Mouse (Mus musculus): ENCODE results near the gene Cym.

Gene Cym

DNA sequence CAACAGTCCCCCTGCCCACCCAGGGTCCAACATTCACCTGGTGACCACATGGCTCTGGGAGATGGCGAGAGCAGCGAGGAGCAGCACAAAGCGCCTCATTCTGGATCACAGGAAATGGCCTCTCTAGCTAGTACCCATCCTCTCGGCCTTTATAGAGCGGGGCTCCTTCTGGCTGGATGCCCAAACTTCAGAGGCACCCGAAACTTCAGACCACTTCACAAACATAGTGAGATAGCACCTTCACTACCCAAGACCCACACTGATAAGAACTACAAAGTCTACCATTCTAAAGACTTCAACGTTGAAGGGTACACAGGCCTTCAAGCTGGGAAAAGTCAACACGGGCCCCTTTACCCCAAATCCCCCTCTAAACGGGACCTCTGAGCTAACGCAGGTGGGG, at the start of gene Cym:
Cym (minus strand) TSS at position 125 of the 400 bp plus-strand sequence.
- DNase-seq (ENCODE audit: low spot score in 2 of 2), result no peak

DNA sequence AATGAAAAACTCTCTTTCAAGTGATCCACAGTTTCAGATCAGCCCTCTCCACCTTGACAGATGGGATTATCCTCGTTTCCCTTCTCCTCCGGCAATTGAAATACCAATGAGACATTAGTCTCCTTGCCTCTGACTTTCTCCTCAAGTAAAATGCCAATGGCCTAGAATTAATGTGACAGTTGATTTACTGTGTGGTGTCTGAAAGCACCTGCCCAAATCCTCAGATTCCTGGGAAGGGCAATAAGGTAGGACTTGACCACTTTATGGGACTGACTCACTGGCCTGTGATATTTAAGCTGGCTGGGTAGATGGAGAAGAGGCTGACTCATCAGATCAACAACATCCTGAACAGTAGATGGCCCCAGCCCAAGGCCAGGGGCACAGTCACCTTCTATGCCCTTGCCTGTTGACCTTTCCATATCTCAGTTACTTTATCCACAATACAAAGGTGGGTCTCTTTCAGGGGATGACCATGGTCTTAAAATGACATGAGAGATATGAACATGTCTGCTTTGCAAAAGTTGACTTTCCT, 45.3 kb upstream of the Cym start:
- DNase-seq (ENCODE audit: low spot score in 2 of 2), result no peak

DNA sequence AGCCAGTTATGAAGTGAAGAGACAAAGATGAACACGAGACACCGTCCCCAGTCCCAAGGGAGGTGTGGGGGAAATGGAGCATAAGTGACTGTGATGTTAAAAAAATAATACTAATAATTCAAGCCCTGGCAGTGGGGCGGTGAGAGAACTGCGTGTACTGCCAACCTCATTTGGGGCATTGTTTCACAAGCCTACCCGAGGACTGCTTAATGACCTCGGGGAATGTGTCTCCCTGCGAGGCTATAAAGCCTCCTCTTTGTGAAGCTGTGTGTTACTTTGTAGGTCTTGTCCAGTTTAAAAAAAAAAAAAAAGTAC, 40.3 kb upstream of the Cym start:
- DNase-seq (ENCODE audit: low spot score in 2 of 2), result no peak

DNA sequence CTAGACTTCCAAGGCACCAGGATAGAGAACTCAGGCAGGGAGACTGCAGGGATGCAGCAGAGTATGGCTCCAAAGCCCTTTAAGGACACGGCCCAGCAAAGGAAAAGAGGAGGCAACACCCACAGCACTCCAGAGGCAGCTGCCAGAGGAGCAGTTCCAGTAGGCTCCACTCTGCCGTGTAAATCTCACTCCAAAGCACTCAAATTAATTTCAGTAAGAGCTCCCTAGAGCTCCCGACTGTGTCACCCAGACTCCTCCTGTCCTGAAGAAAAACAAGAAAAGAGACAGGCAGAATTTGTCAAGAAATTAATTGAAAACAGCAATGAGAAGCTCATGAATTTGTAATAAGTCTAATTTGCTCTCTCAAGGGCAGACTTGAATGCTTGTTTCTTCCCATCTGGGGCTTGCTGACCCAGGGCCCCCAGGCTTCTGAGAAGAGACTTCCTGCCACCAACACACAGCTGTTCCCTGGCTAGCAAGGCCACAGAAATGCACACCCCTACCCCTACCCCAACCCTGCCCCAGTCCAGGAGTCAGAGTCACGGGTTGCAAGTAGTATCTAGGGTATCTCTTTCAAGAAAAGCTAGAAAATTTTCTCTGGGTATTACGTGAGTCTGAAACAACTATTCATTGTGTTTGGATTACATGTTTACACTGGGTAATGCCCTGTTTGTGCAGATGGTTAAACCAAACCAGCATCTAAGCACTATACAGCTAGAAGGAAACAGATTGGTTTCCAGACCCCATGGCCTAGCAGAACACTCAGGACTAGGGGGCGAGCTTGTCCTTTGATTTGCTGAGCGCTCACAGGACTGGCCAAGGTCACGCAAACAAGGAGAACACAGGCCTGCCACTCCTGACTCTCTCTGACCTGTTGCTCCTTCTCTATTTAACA, 39.7 kb upstream of the Cym start:
- DNase-seq (ENCODE audit: low spot score in 2 of 2), result peak in 1 of 2 experiments; percentile 37

DNA sequence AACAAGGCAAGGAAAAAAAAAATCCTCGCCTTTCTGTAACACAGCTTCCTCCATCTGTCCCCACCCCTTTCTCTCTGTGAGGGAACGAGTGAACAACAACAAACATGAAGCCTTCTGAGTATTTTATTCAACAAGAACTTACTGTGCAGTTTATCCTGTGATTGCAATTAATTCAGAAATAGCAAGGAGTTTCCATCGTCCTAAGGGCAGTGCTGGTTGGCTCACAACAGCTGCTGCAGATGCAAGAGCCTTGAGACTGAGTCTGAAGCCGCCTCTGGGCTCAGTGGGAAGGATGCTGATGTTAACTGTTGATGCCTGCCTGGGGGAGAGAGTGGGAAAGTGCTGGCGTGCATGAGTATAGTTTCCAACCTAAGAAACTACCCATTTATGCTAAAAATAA, 36.4 kb upstream of the Cym start:
- peak in 1 of 2 experiments; percentile 15 for DNase-seq (ENCODE audit: low spot score in 2 of 2)

DNA sequence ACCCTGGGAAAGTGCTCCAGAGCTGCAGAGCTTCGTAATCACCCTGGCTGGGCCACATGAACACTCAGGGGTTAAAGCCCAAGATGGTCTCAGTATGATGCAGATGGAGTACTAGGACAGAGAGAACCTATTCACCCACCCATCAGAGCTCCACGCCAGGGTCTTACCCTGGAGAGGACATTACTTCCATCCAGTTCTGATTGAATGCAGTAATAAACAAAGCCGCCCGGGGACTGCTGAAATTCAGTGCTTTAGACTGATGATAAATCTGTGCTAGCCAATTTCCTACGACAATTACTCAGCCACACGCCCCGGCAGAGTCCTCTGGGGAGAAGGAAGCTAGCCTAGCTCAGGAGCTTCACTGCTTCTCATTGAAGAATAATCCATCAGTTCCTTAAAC, 35.2 kb upstream of the Cym start:
- DNase-seq (ENCODE audit: low spot score in 2 of 2), result no peak

DNA sequence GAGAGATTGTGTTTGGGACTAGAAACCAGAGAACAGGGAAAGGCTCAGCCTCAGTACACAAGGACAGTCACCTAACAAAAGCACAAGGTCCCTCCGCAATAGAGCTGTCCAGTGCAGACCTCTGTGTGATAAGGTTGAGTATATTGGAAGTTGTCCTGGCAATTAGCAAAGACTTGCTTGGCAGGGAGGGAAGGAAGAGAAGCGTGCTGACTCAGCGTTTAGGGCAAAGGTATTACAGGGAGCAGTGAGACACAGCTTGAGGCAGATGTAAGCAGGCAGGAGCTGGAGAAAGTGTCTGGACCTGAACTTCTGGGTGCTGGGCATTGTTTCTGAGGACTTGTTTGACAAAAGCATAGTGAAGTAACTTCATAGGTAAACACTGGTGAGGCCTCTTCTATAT, 34.5 kb upstream of the Cym start:
- DNase-seq (ENCODE audit: low spot score in 2 of 2), result no peak

DNA sequence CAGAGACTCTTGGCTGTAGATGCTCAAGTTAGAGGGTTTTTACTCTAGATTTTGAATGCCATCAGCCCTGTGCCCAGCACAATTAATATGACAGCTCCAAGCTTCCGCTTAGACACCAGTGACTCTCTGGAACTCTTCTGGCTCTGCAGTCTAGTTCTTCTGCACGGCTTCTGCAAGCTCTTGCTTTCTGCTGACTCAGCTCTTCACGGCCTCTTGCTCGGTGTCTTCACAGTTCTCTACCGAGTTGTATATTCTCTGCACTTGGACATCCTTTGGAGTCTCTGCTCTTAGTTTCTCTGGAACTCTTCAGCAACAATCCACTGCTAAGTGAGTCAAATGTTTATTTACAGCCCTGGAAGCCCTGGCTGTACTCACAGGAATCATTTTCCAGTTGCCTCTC, 32.4 kb upstream of the Cym start:
- no peak for DNase-seq (ENCODE audit: low spot score in 2 of 2)

DNA sequence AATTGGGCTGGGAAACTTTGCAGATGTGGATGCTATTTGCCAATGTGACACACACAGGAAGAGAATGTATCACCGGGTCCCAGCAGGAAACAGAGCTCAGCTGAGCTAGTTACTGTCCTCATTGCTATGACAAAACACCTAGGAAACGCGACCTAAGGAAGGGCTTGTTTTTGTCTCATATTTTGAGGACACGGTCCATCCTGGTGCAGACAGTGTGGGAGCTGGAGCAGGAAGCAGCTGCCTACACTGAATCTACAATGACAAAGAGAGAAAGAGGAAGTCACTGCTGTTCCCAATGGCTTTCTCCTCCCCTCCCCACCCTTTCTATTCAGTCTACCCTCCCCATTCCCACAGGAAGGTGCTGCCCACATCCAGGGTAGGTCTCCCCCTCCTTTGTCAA, 30.5 kb upstream of the Cym start:
- DNase-seq (ENCODE audit: low spot score in 2 of 2), result no peak

DNA sequence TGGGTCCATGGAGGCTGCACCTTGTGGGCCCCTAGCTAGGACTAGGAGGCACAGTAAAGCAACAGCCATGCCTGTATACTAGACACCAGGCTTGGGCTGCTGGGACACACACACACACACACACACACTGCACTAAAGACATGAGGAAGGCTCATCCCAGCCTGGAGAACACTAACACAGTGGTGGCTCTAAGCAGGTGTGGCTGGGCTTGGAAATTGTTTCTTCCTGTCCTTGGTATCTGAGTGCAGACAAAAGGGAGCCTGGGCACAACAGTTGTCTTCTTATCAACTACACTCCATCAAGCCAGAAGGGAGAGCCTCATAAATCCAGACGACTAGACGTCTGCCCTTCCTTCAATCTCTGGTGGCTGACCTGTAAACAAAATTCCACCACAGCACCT, 28.8 kb upstream of the Cym start:
- DNase-seq (ENCODE audit: low spot score in 2 of 2), result no peak

DNA sequence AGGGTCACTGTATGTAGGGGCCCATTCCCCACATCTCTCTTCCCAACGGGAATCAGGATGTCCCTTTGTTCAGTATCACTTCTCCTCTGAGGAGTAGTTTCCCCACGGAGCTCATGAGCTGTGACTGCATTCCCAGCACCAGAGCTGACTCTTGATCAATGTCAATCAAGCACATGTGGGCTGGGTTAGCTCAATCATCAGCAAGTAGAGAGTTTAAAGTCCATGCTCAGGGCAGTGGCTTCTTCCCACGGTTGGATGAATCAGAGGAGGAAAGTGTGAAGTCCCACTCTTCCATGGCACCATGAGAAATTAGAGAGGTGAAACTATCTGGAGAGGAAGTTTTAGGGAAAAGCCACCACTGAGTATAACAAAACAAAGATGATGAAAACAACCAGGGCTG, 27.5 kb upstream of the Cym start:
- DNase-seq (ENCODE audit: low spot score in 2 of 2), result no peak

DNA sequence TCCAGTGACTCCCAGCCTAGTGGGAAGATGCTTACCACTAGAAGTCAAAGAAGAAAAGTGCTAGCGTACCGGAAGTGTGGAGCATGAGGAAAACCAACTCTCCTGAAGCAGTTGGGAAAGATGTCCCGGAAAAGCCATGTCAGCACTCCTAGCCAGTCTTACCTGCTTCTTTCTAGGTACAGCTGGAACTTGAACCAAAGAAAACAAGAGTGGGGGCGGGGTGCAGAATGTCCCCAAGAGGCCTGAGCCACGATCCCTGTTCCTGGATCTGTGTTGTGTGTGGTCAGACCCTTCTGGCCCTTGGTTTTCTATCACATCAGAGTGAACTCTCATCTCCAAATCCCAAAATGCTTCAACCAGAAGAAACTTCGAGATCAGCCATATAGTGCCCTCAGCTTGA, 25.3 kb upstream of the Cym start:
- no peak for DNase-seq (ENCODE audit: low spot score in 2 of 2)

DNA sequence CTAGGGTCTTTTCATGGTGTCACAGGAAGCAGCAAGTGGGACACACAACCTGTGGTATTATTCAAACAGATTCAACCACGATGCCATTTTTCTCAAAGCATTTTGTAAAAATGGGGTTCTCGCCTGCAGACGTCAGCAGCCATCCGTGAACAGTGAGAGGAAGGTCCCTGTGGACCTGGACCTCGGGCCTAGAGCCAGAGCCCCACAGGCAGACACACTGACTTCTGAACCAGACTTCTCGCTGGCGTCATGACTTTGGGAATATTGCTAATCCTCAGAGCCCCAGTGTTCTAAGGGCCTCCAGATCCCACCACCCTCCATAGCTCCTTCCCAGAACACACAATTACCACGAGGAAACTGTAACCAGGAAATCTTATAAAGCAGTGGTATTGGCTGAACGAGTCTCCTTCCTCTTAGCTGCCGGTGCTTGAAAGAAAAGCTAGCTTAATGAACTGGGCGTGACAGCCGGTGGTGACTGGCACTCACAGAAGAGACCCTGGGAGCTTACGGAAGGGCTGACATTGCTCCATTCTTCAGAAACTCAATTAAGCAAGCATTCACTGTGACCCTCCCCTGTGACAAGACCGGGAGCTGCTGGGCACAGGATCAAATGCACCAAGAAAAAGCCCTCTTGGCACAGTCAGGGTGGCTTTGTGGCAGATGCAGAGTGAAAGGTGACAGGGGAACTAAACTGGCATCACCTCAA, 20.0 kb upstream of the Cym start:
- no peak for DNase-seq (ENCODE audit: low spot score in 2 of 2)

DNA sequence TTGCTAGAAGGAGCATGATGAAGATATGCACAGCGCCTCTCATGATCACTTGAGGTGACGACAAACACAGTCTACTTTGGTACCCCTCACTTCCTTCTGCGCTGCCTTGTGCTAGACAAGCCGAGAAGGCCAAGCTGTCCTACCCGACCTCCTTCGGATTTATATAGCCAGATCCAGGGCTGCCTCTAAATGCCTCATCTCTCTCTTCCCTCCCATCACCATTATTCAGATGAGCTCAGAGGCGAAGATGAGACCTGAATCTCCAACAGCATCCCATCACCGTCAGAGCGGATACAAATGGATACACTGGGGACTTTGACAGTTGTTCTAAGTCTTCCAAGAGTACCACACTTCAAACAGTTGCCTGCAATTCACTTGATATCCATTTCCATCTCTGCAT, 18.1 kb upstream of the Cym start, which contains the start of gene Prok1:
Prok1 (minus strand) TSS at position 101 of the 400 bp plus-strand sequence.
- DNase-seq (ENCODE audit: low spot score in 2 of 2), result no peak

DNA sequence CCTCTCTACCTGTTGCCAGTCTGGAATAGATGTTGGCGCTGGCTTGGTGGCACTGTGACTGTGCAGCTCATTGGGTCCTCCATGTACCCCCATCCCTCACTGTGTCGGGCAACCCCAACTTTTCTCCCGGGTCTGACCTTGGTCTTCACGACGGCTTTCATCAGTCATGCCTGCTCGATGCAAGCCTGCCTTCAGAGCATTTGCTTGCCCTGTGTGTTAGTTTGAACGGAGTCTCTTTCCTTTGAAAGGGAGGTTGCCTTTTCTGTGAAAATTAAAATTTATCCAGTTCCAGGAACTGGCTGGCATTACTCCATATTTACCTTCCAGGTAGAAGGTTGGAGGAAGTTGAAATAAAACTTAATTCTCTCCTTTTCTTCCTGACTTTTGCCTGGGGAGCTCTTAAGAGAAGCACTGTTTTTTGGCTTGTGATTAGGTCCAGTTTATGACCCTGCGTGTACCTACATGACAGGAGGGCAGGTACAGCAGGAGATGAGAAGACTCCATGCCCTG, 17.0 kb upstream of the Cym start:
- DNase-seq (ENCODE audit: low spot score in 2 of 2), result no peak

DNA sequence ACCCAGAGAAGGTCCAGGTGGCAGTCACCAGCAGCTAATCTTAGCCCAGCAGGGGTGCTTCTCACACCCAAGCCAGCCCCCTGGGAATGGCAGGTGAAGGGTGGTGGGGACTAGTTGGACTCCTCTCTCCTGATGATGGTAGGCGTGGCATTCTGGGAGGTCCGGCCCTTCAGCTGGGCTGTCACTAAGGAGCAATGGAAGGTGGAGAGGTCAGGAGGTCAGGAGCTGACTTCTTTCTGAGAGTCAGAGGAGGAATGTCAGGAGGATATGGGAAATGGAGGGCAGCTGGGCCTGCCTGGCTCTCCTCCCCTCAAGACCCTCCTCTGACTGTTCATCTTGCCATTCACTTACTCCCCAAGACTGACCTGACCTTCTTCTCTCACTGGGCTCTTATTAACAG, 16.5 kb upstream of the Cym start:
- no peak for DNase-seq (ENCODE audit: low spot score in 2 of 2)

DNA sequence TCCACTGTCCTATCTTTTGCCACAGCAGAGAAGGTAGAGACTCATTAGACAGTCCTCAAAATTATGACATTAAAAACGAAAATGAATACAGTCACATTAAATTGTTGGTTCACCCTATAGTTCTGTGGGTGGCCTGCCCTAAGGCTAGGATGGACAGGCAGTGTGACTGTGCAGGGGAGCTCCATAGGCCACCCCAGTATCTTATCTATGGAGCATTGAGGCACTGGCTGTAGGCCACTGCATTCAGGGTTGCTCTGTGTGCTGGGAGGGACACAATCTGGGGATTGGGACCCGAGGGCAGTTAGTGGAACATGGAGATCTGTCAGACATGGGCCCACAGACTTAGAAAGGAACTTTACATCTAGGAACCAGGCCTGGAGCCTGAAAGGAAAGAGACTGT, 12.4 kb upstream of the Cym start:
- DNase-seq (ENCODE audit: low spot score in 2 of 2), result no peak

DNA sequence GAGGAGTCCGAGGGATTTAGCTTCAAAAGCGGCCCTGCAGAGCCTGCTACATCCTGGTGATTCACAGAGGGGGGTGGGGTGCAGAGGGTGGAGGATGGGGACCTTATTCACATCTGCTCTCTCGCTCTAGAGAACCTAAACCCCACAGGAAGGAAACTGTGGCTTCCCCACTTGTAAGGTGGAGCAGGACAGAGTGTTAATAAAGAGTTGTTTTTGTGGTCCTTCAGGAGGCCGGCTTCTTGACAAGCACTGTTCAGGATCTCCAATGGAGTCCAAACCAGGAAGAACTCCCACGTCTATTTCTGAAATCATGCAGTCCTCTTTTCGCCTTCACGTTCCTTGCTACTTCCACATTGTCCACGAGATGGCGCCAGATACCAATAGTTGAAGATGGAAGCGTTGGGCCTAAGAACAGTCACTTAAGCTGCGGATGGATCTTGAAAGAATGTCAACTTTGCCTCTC, 11.8 kb upstream of the Cym start:
- peak; percentile 42 to 92 for DNase-seq (ENCODE audit: low spot score in 2 of 2)

DNA sequence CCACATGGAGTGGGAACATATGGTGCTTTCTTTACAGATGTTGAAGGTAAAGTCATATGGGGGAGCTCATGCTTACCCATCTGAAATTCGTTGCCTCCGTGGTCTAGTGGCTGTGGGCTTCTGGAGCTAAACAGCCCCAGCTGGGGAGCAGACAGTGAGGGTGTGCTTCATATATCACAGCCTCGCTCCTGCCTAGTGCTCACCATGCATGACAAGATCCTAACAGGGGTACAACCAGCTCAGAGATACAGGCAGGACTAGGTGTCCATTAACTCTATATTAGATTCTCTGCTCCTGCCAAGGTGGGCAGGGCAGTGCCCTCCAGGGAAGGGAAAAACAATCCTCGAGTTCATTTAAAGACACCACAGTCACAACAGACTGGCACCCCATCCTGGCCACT, 9.7 kb upstream of the Cym start:
- DNase-seq (ENCODE audit: low spot score in 2 of 2), result no peak

DNA sequence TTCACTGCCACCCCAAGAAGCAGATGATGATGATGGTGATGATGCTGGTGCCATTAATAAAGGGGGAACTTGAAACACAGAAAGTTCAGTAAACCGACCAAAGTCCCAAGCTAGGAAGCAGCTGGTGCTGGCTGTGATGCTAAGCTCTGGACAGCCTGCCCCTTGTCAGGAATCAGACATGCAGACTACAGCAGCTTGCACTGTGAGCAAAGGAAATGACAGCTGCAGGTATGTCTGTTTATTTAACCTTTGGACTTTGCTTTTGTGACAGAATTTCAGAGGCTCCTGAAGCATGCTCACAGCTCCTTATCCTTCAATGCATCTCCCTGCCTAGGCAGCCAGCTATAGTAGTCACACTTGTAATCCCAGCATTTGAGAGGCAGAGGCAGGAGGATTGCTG, 9.0 kb upstream of the Cym start, which contains the start of gene A630076J17Rik:
A630076J17Rik (plus strand) TSS at position 88 of the 400 bp plus-strand sequence.
- DNase-seq (ENCODE audit: low spot score in 2 of 2), result no peak

DNA sequence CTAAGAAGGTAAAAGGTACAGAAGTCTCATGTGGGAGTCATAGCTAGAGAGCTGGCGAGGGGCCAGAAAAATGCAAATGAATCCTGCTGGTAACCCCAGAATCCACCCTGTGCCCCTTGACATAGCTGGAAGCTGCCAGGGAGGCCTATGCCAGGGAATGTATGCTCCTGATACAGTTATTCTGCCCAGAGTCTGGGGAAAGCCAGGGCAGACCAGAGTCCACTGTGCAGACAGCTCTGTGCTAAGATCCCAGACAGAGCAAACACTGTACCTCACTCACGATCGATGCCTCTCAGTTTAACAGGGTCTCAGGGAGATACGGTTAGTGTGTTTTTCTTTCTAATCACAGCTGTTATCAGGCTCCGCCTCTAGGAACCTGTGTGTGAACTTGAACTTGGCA, 8.3 kb upstream of the Cym start:
- no peak for DNase-seq (ENCODE audit: low spot score in 2 of 2)

DNA sequence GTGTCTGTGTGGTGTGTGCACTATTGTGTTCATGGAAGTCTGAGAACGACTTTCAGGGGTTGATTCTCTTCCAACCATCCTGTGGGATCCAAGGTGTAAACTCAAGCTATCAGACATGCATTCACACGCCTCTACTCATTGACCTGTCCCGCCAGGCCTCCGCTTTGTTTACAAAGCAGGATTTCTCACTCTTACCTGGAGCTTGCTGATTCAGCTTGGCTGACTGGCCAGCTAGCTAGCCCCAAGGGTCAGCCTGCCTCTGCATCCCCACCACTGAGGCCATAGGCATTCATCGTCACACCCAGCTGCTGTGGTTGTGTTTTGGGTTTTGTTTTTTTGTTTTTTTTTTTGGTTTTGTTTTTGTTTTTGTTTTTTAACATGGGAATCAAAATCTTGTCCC, 7.7 kb upstream of the Cym start:
- no peak for DNase-seq (ENCODE audit: low spot score in 2 of 2)

DNA sequence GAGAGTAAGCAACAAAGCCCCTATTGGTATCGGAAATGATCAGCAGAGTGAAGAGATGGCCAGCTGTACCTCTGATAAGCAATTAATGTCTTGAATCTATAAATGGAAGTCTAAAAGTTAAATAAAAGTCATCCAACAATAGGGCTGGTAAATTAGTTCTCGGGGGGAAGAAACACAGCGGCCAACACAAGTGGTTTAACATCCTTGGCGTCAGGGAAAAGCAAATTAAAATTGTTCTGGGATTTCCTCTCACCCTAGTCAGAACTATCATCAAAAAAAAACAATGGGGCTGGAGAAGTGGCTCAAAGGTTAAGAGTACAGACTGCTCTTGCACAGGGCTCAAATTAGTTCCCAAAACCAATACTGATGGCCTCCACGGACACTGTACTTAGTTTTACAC, 4.3 kb upstream of the Cym start:
- DNase-seq (ENCODE audit: low spot score in 2 of 2), result no peak
